Mouse (Mus musculus): Measurements from ENCODE around the gene Parvb. TPM values are rescaled to one million over a fixed set of nuclear protein-coding genes. Genes with fewer than 3 reads are reported as not detected.
A peak's percentile ranks its signal among the peaks of the same experiment; 100 is the strongest.

Parvb gene
- polyA plus RNA-seq (2014; fragmentation: Nextera tagmentation; extraction: Ambion mirVana), result 10.2 and 10.8 TPM in 2 replicates

DNA sequence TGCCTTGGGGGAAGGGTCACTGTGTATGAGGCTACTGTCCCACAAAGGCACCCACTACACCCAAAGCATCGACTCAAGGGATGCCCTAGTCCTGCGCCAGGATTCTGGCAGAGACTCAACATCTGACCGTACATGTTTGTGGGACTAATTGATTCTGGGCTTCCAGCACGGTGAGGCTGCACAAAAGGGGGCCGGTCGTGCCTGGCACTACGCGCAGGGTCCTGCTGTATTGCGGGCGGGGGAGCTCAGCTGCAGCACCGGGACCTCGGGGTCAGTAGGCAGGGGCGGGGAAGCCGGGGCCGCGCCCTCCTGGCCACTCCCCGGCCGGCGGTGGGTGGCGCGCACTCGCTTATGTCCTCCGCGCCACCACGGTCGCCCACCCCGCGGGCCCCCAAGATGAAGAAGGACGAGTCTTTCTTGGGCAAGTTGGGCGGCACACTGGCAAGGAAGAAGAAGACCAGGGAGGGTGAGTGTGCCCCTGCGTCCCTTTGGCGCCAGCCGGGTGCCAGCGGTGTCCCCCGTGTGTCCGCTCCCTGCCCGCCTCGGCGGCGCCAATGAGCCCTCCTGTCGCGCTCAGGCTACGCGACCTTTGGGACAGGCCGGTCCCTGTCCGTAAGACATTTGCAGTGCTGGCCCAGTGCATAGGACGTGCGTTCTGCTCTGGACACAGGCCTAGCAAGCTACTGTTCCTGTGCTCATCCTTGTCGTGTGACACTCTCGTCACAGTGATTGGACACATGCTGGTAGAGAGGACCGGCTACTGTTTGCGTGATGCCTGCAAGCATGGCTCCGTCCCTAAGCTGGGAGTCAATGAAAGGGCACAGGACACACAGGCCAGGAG, at the start of gene Parvb:
Gene Parvb, plus strand, starts transcription at position 323 of the 841 bp plus-strand sequence.
- peak; percentile 92 for DNase-seq (ENCODE audit: low spot score, missing footprints)
- Histone ChIP-seq H3K27me3 (ENCODE audit: control insufficient read depth, insufficient read depth, low read length) (peaks cover 3% of the 10 kb centered on the region), H3K9ac (ENCODE audit: low read length) (peak within 1 kb of the TSS; percentile 55), H3K4me1 (ENCODE audit: control insufficient read depth, insufficient read depth, low read length) (peaks cover 24% of the 10 kb centered on the region), H3K27ac (ENCODE audit: low read depth, low read length) (peak within 1 kb of the TSS; percentile 75), H3K4me2 (peak within 1 kb of the TSS; percentile 70), H3K4me3 (ENCODE audit: low read depth, low read length) (peak within 1 kb of the TSS; percentile 40), H3K36me3 (ENCODE audit: control insufficient read depth, insufficient read depth, low read length) (no peaks in the 10 kb centered on the region), H3K9me3 (ENCODE audit: control insufficient read depth, low read length) (no peaks in the 10 kb centered on the region)
- ATAC-seq (ENCODE audit: low FRiP score), result peak; percentile 54
- under 1% methylated on average over 48 of the region's 53 CpGs for WGBS

DNA sequence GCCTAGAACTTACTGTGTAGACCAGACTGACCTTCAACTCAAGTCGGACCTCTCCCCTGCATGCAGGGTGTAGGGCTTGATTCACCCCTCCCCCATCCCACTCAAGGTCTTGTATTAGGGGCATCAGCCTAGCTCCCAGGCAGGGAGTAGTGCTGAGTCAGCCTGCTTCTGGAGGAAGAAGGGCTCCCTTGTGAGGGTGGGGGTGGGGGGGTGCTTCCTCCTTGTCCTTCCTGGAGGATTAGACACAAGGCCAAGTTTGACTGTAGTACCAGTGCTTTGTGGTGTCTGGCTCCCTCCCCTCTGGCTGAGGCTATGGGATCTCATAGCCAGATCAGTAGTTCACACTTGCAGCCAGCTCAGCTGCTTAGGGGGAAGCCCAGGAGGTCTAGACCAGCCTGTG, 47.9 kb upstream of the Parvb start:
- no peak overlapping the region for H3K4me3 ChIP-seq (ENCODE audit: low read depth, low read length)
- 50% methylated on average over 1 of the region's 1 CpGs for WGBS
- H3K27me3 ChIP-seq (ENCODE audit: control insufficient read depth, insufficient read depth, low read length), result no peaks in the 10 kb centered on the region
- no peak overlapping the region for H3K27ac ChIP-seq (ENCODE audit: low read depth, low read length)
- no peak for DNase-seq (ENCODE audit: low spot score, missing footprints)
- ATAC-seq (ENCODE audit: low FRiP score), result no peak
- H3K9me3 ChIP-seq (ENCODE audit: control insufficient read depth, low read length), result no peaks in the 10 kb centered on the region
- H3K4me1 ChIP-seq (ENCODE audit: control insufficient read depth, insufficient read depth, low read length), result no peaks in the 10 kb centered on the region
- no peak overlapping the region for H3K4me2 ChIP-seq
- no peak overlapping the region for H3K9ac ChIP-seq (ENCODE audit: low read length)
- no peaks in the 10 kb centered on the region for H3K36me3 ChIP-seq (ENCODE audit: control insufficient read depth, insufficient read depth, low read length)

DNA sequence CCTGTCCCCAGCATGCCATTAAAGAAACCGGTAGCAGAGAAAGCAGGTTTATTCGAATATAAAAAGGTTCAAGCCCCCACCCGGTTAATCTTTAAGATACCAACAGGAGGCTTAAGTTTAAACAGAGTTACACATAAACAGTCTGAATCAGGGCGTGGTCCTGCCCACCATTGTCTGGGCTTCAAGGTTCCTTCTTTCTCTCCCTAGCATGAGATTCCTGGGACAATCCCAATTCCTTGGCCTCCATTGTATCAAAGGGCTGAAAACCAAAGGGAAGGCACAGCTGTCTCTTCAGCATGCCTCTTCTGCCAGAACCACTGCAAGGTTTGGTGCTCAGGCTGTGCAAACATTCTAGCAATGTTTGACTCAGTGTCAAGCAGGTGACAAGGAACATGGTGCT, 45.6 kb upstream of the Parvb start:
- Histone ChIP-seq H3K4me3 (ENCODE audit: low read depth, low read length) (no peak overlapping the region), H3K27ac (ENCODE audit: low read depth, low read length) (no peak overlapping the region), H3K9ac (ENCODE audit: low read length) (no peak overlapping the region), H3K27me3 (ENCODE audit: control insufficient read depth, insufficient read depth, low read length) (no peaks in the 10 kb centered on the region), H3K4me2 (no peak overlapping the region), H3K36me3 (ENCODE audit: control insufficient read depth, insufficient read depth, low read length) (no peaks in the 10 kb centered on the region), H3K9me3 (ENCODE audit: control insufficient read depth, low read length) (no peaks in the 10 kb centered on the region), H3K4me1 (ENCODE audit: control insufficient read depth, insufficient read depth, low read length) (no peaks in the 10 kb centered on the region)
- DNase-seq (ENCODE audit: low spot score, missing footprints) (no peak), ATAC-seq (ENCODE audit: low FRiP score) (no peak)
- WGBS, result 50% methylated on average over 4 of the region's 4 CpGs

DNA sequence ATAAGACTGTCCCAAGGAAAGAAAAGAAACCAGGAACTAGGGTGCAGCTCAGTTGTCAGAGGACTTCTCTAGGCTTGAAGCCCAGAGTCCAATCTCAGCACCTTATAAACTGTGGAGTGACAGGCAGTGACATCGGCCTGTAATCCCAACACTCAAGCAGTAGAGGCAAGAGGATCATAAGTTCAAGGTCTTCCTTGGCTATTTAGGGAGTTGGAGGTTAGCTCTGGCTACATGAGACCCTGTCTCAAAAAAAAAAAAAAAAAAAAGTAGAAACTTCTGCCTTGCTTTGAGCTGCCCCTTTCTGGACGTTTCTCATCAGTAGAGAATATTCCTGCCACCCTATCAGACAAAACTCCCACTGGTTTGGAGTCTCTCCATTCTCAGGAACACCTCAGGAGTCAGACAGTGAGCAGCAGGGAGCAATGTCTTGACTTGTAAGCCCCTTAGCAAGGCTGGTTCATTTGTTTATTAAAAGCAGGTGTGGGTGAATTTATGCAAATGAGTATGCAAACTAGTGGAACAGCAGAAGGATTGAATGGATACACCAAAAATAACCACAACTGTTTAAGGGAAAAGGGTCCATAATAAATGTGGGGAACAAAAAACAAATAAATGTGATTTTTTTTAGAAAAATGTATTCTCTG, 42.8 kb upstream of the Parvb start:
- Histone ChIP-seq H3K9me3 (ENCODE audit: control insufficient read depth, low read length) (no peaks in the 10 kb centered on the region), H3K4me1 (ENCODE audit: control insufficient read depth, insufficient read depth, low read length) (peaks cover 6% of the 10 kb centered on the region; the same call in 1 of the 2 replicates), H3K4me2 (no peak overlapping the region), H3K36me3 (ENCODE audit: control insufficient read depth, insufficient read depth, low read length) (no peaks in the 10 kb centered on the region), H3K4me3 (ENCODE audit: low read depth, low read length) (no peak overlapping the region), H3K9ac (ENCODE audit: low read length) (no peak overlapping the region), H3K27ac (ENCODE audit: low read depth, low read length) (no peak overlapping the region), H3K27me3 (ENCODE audit: control insufficient read depth, insufficient read depth, low read length) (no peaks in the 10 kb centered on the region)
- DNase-seq (ENCODE audit: low spot score, missing footprints) (no peak), ATAC-seq (ENCODE audit: low FRiP score) (no peak)
- WGBS, result 65% methylated on average over 2 of the region's 2 CpGs

DNA sequence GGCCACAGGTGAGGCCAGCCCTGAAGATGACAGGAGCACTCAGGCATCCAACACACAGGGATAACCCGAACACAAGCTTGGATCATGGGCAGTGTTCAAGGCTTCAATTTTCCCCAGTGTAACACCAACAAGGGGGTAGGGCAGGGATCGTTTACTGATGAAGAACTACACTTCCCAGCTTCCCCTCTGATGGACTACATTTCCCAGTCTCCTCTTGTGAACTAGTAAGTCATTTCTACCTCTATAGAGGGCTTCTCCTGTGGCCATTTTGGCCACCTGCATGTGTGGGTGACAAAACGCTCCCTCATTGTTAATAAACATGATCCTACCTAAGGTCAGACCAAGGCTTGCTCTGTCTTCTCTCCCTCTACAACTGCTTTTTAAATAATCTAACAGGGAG, 42.0 kb upstream of the Parvb start:
- 0 out of 2 replicates have a peak, but pooled peaks have one; percentile 17 for ATAC-seq (ENCODE audit: low FRiP score)
- no peak for DNase-seq (ENCODE audit: low spot score, missing footprints)
- Histone ChIP-seq H3K4me1 (ENCODE audit: control insufficient read depth, insufficient read depth, low read length) (peaks cover 6% of the 10 kb centered on the region; the same call in 1 of the 2 replicates), H3K4me3 (ENCODE audit: low read depth, low read length) (no peak overlapping the region), H3K27me3 (ENCODE audit: control insufficient read depth, insufficient read depth, low read length) (no peaks in the 10 kb centered on the region), H3K9me3 (ENCODE audit: control insufficient read depth, low read length) (no peaks in the 10 kb centered on the region), H3K4me2 (no peak overlapping the region), H3K27ac (ENCODE audit: low read depth, low read length) (no peak overlapping the region), H3K36me3 (ENCODE audit: control insufficient read depth, insufficient read depth, low read length) (no peaks in the 10 kb centered on the region), H3K9ac (ENCODE audit: low read length) (no peak overlapping the region)
- 57% methylated on average over 3 of the region's 3 CpGs for WGBS

DNA sequence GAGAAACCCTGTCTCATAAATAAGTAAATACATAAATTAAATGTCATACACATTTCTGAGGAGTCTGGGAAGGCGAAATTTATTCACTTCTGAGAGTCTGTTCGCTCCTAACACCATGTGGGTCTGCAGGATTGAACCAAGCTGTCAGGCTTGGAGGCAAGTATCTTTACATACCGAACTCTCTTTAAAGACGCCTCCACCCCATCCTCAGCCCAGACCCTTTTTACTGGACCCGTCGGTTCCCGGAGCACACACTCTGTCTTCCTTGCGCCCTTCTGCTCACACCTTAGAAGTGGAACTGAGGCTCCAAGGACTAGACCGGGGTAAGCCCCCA, 40.2 kb upstream of the Parvb start:
- Histone ChIP-seq H3K9me3 (ENCODE audit: control insufficient read depth, low read length) (no peaks in the 10 kb centered on the region), H3K4me3 (ENCODE audit: low read depth, low read length) (peak overlapping the region; percentile 83), H3K4me1 (ENCODE audit: control insufficient read depth, insufficient read depth, low read length) (peaks cover 6% of the 10 kb centered on the region; the same call in 1 of the 2 replicates), H3K9ac (ENCODE audit: low read length) (peak overlapping the region; percentile 85), H3K4me2 (peak overlapping the region; percentile 65), H3K27ac (ENCODE audit: low read depth, low read length) (peak overlapping the region; percentile 77), H3K27me3 (ENCODE audit: control insufficient read depth, insufficient read depth, low read length) (no peaks in the 10 kb centered on the region), H3K36me3 (ENCODE audit: control insufficient read depth, insufficient read depth, low read length) (0 out of 2 replicates have a peak, but pooled peaks cover 2% of the 10 kb centered on the region)
- no peak for DNase-seq (ENCODE audit: low spot score, missing footprints)
- whole genome bisulfite sequencing, result 2% methylated on average over 9 of the region's 9 CpGs
- peak; percentile 54; the same call in 1 of the 2 replicates for ATAC-seq (ENCODE audit: low FRiP score)

DNA sequence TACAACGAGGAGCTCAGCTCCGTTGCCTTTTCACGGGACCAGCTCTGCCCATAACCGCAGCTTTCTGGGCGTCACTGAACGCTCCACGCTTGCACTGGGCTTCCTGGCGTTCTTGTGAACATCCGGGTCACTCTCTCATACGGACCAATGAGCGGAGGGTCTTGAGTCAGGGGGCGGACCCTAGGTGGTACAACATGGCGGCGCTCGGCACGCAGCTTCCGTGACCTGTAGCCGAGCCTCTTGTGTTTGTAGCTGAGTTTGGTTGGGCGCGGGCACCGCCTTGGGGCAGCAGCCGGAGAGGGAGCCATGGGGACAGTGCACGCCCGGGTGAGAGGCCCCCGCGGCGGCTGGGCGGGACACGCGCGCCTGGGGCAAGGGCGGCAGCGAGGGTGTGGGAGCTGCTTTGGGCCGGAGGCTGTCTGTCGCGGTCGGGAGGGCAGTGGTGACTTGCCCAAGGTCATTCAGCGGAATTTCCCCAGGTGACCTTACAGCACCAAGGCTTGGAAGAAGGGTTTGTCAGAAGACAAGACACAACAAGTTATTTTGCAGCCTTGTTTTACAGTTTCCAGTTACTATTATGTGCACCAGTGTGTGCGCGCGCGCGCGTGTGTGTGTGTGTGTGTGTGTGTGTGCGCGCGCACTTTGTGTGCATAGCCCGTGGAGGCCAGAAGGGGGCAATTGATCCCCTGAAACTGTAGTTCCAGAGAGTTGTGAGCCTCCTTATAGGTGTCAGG, 39.6 kb upstream of the Parvb start, which contains the start of gene Samm50:
Gene Samm50, plus strand, starts transcription at position 184 of the 734 bp plus-strand sequence.
- no peaks in the 10 kb centered on the region for H3K9me3 ChIP-seq (ENCODE audit: control insufficient read depth, low read length)
- WGBS, result 4% methylated on average over 48 of the region's 48 CpGs
- H3K4me3 ChIP-seq (ENCODE audit: low read depth, low read length), result peak within 1 kb of the TSS; percentile 83
- ATAC-seq (ENCODE audit: low FRiP score) (peak; percentile 99), DNase-seq (ENCODE audit: low spot score, missing footprints) (peak; percentile 97)
- H3K27me3 ChIP-seq (ENCODE audit: control insufficient read depth, insufficient read depth, low read length), result no peaks in the 10 kb centered on the region
- peak within 1 kb of the TSS; percentile 65 for H3K4me2 ChIP-seq
- peak within 1 kb of the TSS; percentile 77 for H3K27ac ChIP-seq (ENCODE audit: low read depth, low read length)
- peaks cover 4% of the 10 kb centered on the region; the same call in 1 of the 2 replicates for H3K36me3 ChIP-seq (ENCODE audit: control insufficient read depth, insufficient read depth, low read length)
- H3K4me1 ChIP-seq (ENCODE audit: control insufficient read depth, insufficient read depth, low read length), result peaks cover 6% of the 10 kb centered on the region; the same call in 1 of the 2 replicates
- H3K9ac ChIP-seq (ENCODE audit: low read length), result peak within 1 kb of the TSS; percentile 85

DNA sequence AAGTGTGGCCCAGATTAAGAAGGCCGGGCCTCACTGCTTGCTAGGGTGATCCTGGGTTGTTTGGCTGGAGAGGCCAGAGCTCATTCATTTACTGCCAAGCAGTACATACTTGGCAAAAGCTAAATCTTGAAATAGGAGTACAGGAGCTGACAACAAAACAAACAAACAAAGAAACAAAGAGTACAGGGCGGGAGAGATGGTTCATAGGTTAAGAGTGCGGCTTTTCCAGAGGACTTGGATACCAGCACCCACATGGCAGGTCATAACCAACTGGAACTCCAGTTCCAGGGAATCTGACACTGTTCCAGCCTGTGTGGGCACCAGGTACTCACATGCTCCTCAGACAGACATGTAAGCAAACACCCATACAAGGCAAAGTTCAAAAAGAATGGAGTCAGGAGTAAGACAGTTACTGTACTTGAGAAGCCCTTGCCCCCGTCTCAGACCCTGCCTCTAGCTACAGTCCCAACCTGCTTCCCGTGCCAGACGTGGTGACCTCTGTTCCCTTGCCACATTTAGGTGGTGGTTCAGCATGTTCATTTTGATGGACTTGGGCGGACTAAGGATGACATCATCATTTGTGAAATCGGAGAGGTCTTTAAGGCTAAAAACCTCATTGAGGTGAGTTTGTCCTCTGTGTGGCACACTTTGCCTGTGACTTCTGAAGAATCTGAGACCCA, 35.2 kb upstream of the Parvb start:
- Histone ChIP-seq H3K4me1 (ENCODE audit: control insufficient read depth, insufficient read depth, low read length) (peaks cover 6% of the 10 kb centered on the region; the same call in 1 of the 2 replicates), H3K4me3 (ENCODE audit: low read depth, low read length) (no peak overlapping the region), H3K27me3 (ENCODE audit: control insufficient read depth, insufficient read depth, low read length) (no peaks in the 10 kb centered on the region), H3K4me2 (no peak overlapping the region), H3K36me3 (ENCODE audit: control insufficient read depth, insufficient read depth, low read length) (peaks cover 24% of the 10 kb centered on the region), H3K9ac (ENCODE audit: low read length) (no peak overlapping the region), H3K27ac (ENCODE audit: low read depth, low read length) (no peak overlapping the region), H3K9me3 (ENCODE audit: control insufficient read depth, low read length) (no peaks in the 10 kb centered on the region)
- no peak for DNase-seq (ENCODE audit: low spot score, missing footprints)
- ATAC-seq (ENCODE audit: low FRiP score), result no peak
- WGBS, result 86% methylated on average over 8 of the region's 8 CpGs

All from midbrain, embryonic 11.5 days (tissue).